Mouse (Mus musculus) cerebral cortex, adult 2 months (tissue): ENCODE data around the gene Dnmbp.

Source experiments
- WGBS: fragments of 180-500 bp; shearing (Covaris S2); methylation state at CpG from one replicate; pipeline ENCODE4 v1.1.7; 2018; 5-methylcytosine and 5-hydroxymethylcytosine counted together

The Dnmbp gene

GRCm38 (mm10) chr19:43912775-43913486 is 27.1 kb downstream of the Dnmbp start:
- WGBS: 90% methylated on average over 4 of the region's 4 CpGs

- 96% methylated on average over 7 of the region's 7 CpGs for WGBS
Observed at GRCm38 (mm10) chr19:43906492-43906891, 33.5 kb downstream of the Dnmbp start.

- 57% methylated on average over 5 of the region's 5 CpGs for WGBS
Observed at GRCm38 (mm10) chr19:43905985-43906384, 34.0 kb downstream of the Dnmbp start.

- 55% methylated on average over 8 of the region's 8 CpGs for WGBS
Observed at GRCm38 (mm10) chr19:43905136-43905535, 34.9 kb downstream of the Dnmbp start.

- 94% methylated on average over 11 of the region's 11 CpGs for WGBS
Observed at GRCm38 (mm10) chr19:43904327-43904726, 35.7 kb downstream of the Dnmbp start.

GRCm38 (mm10) chr19:43902887-43903286 is 37.1 kb downstream of the Dnmbp start:
- 86% methylated on average over 12 of the region's 12 CpGs for WGBS

GRCm38 (mm10) chr19:43900690-43901089 is 39.3 kb downstream of the Dnmbp start:
- WGBS: 92% methylated on average over 9 of the region's 9 CpGs

- 87% methylated on average over 10 of the region's 10 CpGs for WGBS
Observed at GRCm38 (mm10) chr19:43898547-43898946, 41.4 kb downstream of the Dnmbp start.

GRCm38 (mm10) chr19:43896441-43896840 is 43.5 kb downstream of the Dnmbp start:
- WGBS: 63% methylated on average over 14 of the region's 14 CpGs

- WGBS: 93% methylated on average over 5 of the region's 5 CpGs
Observed at GRCm38 (mm10) chr19:43895951-43896350, 44.0 kb downstream of the Dnmbp start.

GRCm38 (mm10) chr19:43894821-43895220 is 45.2 kb downstream of the Dnmbp start:
- WGBS: 80% methylated on average over 9 of the region's 9 CpGs

GRCm38 (mm10) chr19:43894070-43894469 is 45.9 kb downstream of the Dnmbp start:
- 60% methylated on average over 7 of the region's 7 CpGs for WGBS

- WGBS: 86% methylated on average over 5 of the region's 5 CpGs
Observed at GRCm38 (mm10) chr19:43890487-43890886, 49.5 kb downstream of the Dnmbp start.

GRCm38 (mm10) chr19:43887725-43888124 is 52.3 kb downstream of the Dnmbp start:
- WGBS: 70% methylated on average over 2 of the region's 2 CpGs

- 89% methylated on average over 5 of the region's 5 CpGs for WGBS
Observed at GRCm38 (mm10) chr19:43887242-43887641, 52.7 kb downstream of the Dnmbp start.

- WGBS: 76% methylated on average over 12 of the region's 12 CpGs
Observed at GRCm38 (mm10) chr19:43886371-43887099, 53.5 kb downstream of the Dnmbp start.

- WGBS: 76% methylated on average over 13 of the region's 13 CpGs
Observed at GRCm38 (mm10) chr19:43884668-43885498, 55.1 kb downstream of the Dnmbp start.

- WGBS: 61% methylated on average over 18 of the region's 18 CpGs
Observed at GRCm38 (mm10) chr19:43882895-43883573, 57.0 kb downstream of the Dnmbp start.

- WGBS: 89% methylated on average over 7 of the region's 7 CpGs
Observed at GRCm38 (mm10) chr19:43881615-43882014, 58.4 kb downstream of the Dnmbp start.

GRCm38 (mm10) chr19:43880420-43880819 is 59.6 kb downstream of the Dnmbp start:
- 45% methylated on average over 3 of the region's 3 CpGs for WGBS

- 3% methylated on average over 41 of the region's 41 CpGs for WGBS
Observed at GRCm38 (mm10) chr19:43879401-43880212, 60.4 kb downstream of the Dnmbp start.
